Mouse (Mus musculus) heart, postnatal 25 days (tissue): ENCODE results near the gene Txndc16. TPM values are rescaled to one million over a fixed set of nuclear protein-coding genes. Genes with fewer than 3 reads are reported as not detected.

Experiments
- DNase-seq: peaks from one replicate; pipeline ENCODE4 v3.0.0; 2022; ENCODE audit warnings: low spot score
- intact Hi-C: fragments of 180-260 bp; cut with DNase I; formaldehyde crosslinking; loops from one replicate; pipeline ENCODE4 v1.15.1; 2025
- total RNA-seq, 2 experiments: library from RNA; stranded (reverse); gene quantifications; 2 replicates each; pipeline ENCODE4 v1.2.3; 2021

The Txndc16 gene
- total RNA-seq, 2 experiments from 2014 or later: 11.0 to 13.2 TPM

GRCm38 (mm10) chr14:45167366-45167765 lies 52.8 kb downstream of the Txndc16 start:
- no peak for DNase-seq
- intact Hi-C loops: no loop called here

GRCm38 (mm10) chr14:45155511-45156173 lies 64.5 kb downstream of the Txndc16 start:
- no peak for DNase-seq
- intact Hi-C loops: no loop called here

- intact Hi-C loops: no loop called here
Measured at GRCm38 (mm10) chr14:45153258-45153657, 66.9 kb downstream of the Txndc16 start.

GRCm38 (mm10) chr14:45142511-45142910 lies 77.6 kb downstream of the Txndc16 start:
- intact Hi-C loops: loop anchor here (1.0 kb wide), 1 partner anchor 161 kb away; no protein-coding TSS in a partner anchor
- no peak for DNase-seq

More at GRCm38 (mm10) chr14:45153258-45153657, 66.9 kb downstream of the Txndc16 start:
- no peak for DNase-seq

DNA sequence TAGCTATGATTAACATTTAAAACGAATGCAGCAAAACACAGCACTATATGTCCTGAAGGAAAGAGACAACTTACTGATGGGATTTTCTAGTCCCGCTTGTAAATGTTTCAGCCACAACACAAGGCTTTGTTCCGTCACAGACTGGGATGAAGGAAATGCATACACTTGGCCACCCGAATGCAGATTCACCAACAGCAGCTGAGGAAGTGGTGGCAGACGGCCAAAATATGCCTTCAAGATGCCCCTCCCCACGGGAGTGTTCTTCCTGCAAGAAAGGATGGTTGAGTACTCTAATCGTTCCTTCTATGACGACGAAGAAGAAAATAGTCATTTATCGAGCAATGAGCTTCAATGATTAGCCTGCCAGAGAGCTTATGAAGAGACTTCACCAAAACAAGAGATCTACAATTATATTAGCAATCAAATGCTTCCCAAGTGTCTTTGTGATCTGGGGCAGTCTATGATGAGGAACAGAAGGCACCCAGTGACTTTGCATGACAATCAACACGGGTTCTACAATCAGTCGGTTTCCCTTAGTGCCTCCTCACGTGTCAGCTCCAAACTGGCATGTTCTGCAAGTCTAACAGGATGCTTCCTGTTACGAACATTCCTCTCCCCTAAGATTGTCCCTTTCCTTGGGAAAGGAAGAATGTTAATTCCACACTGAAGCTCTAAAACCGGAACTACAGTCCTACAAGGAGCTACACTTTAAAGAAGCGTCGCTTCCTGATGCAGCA lies 79.6 kb downstream of the Txndc16 start:
- DNase-seq: no peak
- intact Hi-C loops: no loop called here

- intact Hi-C loops: no loop called here
Measured at GRCm38 (mm10) chr14:45135961-45136360, 84.2 kb downstream of the Txndc16 start.

GRCm38 (mm10) chr14:45135560-45135959 lies 84.6 kb downstream of the Txndc16 start:
- no peak for DNase-seq
- intact Hi-C loops: no loop called here

More at GRCm38 (mm10) chr14:45135961-45136360, 84.2 kb downstream of the Txndc16 start:
- DNase-seq: no peak

GRCm38 (mm10) chr14:45118359-45118758 lies 101.8 kb downstream of the Txndc16 start:
- intact Hi-C loops: no loop called here
- no peak for DNase-seq

DNA sequence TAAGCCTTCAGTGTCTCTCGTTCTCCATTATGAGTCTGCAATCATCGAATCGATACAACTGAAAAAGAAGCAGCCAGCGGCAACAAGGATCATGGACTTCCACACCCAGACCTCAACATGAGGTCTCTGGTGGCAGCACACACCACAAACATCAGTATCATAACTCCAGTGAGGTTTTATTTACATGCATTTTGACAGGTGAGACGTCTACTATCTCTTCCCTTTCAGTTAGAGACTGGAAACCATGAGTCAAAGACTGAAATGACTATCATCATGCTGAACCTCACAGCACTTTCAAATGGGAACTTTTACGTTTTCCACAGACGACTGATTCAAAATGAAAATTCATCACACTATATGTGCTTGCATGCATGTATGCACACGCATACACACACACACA lies 117.9 kb downstream of the Txndc16 start:
- intact Hi-C loops: no loop called here
- DNase-seq: no peak

DNA sequence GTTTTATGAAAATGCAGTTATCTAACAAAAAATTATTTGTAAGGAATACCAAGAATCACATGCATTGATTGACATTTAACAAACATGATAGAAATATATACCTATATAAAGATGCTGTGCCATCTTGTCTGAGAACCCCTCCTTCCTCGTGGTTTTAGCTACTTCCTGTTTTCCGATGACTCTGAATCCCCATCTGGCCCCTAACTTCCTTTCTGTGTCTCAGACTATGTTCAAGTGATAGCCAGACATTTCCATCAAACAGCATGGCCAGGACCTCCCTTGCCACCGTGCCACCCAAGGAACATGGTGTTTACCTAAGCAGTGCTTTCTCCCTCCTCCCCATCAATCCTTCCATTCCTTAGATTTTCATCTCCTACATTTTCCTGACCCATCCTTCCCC lies 127.8 kb downstream of the Txndc16 start:
- intact Hi-C loops: no loop called here
- no peak for DNase-seq

DNA sequence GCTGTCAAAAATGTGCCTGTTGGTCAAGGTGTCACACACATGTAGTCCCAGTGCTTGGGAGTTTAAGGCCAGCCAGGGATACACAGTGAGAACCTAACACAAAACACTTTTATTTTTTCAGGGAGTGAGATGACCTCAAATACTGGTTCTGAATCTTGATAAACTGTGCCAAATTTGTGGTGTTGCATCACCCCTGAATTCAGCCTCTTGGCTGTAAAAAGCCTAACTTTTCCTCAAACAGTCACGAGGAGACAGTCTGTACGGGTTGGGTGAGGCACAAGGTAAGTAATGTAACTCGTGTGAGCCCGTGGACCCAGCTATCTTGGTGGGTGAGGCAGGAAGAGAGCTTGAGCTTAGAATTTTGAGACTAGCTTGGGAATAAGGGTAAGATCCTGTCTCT lies 130.1 kb downstream of the Txndc16 start:
- intact Hi-C loops: no loop called here

GRCm38 (mm10) chr14:45085651-45086425 lies 134.3 kb downstream of the Txndc16 start:
- DNase-seq: no peak
- intact Hi-C loops: no loop called here

More for the DNA sequence above, 130.1 kb downstream of the Txndc16 start:
- DNase-seq: no peak

- DNase-seq: no peak
- intact Hi-C loops: no loop called here
Measured at GRCm38 (mm10) chr14:45084656-45085280, 135.4 kb downstream of the Txndc16 start.

DNA sequence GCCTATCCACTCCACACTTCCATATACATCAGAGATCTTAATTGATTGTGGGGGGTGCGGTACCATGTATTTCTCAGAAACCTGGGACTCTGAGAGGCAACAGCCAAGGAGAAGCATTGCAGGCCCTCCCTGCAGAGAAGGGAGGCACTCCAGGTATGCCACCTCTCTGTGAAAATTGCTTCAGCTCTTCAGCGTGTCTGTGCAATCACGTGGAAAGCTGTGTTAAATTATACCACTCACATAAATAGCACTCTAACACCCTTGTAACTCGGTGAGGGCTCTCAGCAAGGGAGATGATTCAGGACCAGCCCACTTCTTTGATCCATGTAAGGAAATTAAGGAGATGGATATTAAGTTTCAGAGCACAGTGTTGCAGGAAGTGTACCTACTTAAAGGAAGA lies 136.6 kb downstream of the Txndc16 start:
- no peak for DNase-seq
- intact Hi-C loops: no loop called here

Other genes with a start within 250 kb of the Txndc16 start
- under 1 TPM; 0.16 to 0.22 TPM for gene Ptger2, start 232.1 kb downstream of the Txndc16 start, total RNA-seq
- gene Gpr137c, start 611 bp downstream of the Txndc16 start, total RNA-seq: 1 to 10 TPM; 4.3 to 4.9 TPM
- gene Ero1l, start 98.4 kb upstream of the Txndc16 start, total RNA-seq: 10 to 100 TPM; 24.5 to 25.6 TPM
- 10 to 100 TPM; 91.3 to 94.0 TPM for gene Psmc6, start 109.5 kb upstream of the Txndc16 start, total RNA-seq
- gene Styx, start 130.8 kb upstream of the Txndc16 start, total RNA-seq: 10 to 100 TPM; 26.3 to 28.1 TPM
- gene Gnpnat1, start 184.6 kb upstream of the Txndc16 start, total RNA-seq: 10 to 100 TPM in 1 of 2 experiments, 1 to 10 TPM in 1; 9.3 to 11.5 TPM